Mouse (Mus musculus): ENCODE measurements at regions not wholly inside any gene's neighbourhood (a gene's known extent, or its start where the extent isn't known, plus 50 kb on each side); places are given as distances from the start of the nearest gene placed in this dataset.

DNA sequence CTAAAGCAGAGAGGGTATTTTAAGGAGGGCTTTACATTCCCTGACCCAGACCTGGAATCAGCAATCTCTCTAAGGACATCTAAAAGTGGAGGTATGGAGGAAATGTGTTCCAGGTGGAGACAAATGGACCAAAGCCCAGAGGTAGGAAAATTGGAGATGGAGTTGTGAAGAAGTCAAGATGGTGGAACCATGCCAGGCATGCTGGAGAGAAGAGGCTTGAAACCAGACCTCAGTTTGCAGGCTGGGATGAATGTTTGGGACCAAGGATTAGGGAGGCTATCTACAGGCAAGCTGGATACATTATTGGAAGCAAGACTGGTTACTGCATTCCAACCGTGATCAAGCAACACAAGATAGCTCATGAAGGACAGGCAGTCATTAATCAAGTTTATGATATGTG is 88.3 kb upstream of the Nckap5 start:
- no peak for DNase-seq (ENCODE audit: low read depth)

DNA sequence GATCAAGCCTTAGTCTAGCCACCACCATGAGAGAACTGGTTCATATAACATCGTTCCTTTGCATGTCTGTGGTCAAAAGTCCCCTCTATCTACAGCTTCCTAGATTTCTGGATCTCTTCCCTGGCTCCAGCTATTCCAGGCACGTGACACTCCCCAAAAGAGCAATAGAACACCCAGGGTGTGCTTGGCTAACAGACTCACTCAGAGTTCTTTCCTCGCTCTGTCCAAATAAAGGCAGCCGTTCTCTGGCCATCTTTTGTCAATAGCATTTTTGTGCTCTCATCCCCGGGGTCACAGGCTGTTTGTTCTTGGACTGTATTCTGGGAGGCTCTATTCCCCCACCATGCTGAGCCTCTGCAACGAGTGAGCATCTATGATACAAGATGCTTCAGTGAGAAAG is 87.3 kb upstream of the Nckap5 start:
- no peak for DNase-seq (ENCODE audit: low read depth)

DNA sequence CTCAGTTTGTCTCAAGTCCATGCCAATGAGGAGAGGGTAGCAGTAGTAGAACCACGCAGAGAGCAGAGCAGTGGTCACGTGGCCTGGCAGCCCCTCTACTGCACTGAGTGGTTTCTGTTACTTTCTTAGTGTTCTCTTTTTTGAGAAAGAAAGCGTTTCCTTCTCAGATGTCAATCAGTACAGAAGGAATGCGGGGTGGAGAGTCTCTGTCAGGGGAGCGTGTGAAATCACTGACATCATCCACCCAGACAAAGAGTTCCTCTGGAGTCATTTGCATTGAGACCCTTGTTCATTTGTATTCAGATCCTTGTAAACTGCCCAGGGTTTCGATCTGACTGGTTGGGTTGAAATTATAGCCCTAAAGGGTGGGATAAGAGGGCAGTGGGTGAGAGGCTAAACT is 85.8 kb upstream of the Nckap5 start:
- no peak for DNase-seq (ENCODE audit: low read depth)

DNA sequence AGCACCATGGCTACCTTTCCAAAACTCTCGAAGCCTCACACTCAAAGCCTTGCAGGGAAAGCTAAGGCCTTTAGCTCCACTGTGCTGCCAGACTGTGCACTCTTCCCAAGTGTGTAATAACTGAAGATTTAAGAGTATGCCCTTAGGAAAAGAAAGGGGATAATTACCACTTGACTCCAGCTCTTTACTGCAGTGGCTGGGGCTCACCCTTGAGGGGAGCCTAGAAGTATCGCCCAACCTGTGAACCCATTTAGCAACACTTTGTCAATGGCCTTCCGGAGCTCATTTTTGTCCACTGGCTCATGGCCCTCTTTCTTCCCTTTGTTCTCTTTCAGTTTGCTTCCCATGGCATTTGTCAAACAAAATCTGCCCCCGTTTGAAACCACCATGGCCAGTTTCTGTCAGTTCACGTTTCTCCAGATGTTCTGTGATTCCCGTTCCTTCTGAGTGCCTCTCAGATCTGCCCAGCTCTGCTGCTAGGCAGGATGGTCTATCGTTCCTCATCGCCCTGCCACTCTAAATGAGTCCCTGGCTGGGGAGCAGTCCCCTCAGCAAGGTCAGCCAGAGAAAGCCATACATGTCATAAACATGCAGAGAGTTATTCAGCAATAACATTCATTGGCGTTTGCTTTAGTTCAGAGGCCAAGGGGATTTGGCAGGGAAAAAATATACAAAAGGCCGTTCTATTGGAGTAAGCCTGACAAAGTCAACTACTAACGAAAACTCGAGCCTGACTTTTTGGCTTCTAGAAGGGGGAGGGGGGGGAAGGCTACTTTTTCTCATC is 80.9 kb upstream of the Nckap5 start:
- no peak for DNase-seq (ENCODE audit: low read depth)

DNA sequence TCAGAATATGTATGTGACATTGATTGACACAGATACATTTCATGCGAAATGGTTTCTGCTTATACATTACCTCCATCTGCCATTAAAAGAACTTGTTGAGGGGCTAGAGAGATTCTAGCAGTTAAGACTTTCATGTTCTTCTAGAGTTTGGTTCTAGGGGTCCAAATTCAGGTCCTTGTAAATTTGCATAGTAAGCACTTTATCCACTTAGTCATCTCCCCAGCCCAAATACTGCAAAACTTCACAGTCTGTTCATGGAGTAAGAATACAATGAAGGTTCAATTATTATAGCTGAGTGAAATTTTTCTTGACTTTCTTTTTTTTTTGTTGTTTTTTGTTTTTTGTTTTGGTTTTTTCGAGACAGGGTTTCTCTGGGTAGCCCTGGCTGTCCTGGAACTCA is 76.8 kb upstream of the Nckap5 start:
- no peak for DNase-seq (ENCODE audit: low read depth)

DNA sequence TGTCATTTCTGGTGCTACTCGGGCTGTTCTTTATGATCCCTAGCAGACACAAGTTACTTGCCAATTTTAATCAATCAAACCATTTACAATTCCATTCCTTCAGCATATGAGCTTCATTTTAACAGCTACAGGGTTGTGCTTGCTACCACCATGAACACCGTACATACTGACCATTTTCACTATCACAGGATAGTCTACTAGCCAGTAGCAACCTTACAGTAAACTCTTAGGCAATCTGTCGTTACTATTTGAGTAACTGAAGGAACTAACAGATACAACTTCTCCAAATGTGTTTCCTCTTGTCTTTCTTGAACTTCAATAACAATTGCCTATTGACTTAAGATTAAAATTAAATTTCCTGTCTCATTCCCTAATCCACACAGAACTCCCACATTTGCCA is 67.9 kb upstream of the Nckap5 start:
- DNase-seq (ENCODE audit: low read depth): no peak

DNA sequence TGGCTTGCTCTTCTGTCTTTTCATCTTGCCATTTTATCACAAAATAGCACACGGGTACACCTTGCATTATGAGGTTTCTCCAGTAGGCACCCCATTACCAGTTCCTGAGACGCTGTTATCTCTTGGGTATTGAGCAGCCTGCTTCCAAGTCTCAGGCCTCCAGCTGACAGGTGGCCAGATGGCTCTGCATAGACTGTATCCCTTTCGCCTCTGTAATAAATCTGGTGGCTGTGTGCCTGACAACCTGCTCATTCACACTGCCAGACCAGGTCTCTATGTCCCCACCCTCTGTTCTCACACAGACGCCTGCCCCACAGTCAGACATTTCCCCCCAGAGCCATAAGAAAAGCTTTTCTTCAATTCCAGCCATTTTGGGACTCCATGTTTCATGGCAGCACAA is 66.3 kb upstream of the Nckap5 start:
- DNase-seq (ENCODE audit: low read depth): no peak

DNA sequence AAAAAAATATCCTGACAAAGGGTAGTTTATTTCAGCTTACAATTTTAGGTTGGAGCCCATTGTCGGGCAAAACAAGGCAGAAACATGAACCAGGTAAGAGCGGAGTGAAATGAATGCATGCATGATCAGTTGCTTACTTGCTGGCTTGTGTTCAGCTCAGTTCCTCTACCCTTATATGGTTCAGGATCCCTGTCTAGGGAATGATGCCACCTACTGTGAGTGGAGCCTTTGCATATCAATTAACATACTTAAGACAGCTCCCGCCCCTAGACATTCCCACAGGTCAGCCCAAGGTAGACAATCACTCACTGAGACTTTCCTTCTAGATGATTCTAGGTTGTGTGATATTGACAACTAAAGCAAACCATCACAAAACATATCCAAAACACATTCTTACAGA is 50.2 kb upstream of the Nckap5 start:
- DNase-seq (ENCODE audit: low read depth): no peak

All from c-Kit-positive CD71-negative TER-119-negative erythroid progenitor cells, embryonic 14.5 days (primary cell).